Mouse (Mus musculus): ENCODE measurements around the gene Cfap73. TPM values are rescaled to one million over a fixed set of nuclear protein-coding genes. Genes with fewer than 3 reads are reported as not detected.
A peak's percentile ranks its signal among the peaks of the same experiment; 100 is the strongest.

Gene Cfap73
- polyA plus RNA-seq, 1 experiment: 0.31 TPM

DNA sequence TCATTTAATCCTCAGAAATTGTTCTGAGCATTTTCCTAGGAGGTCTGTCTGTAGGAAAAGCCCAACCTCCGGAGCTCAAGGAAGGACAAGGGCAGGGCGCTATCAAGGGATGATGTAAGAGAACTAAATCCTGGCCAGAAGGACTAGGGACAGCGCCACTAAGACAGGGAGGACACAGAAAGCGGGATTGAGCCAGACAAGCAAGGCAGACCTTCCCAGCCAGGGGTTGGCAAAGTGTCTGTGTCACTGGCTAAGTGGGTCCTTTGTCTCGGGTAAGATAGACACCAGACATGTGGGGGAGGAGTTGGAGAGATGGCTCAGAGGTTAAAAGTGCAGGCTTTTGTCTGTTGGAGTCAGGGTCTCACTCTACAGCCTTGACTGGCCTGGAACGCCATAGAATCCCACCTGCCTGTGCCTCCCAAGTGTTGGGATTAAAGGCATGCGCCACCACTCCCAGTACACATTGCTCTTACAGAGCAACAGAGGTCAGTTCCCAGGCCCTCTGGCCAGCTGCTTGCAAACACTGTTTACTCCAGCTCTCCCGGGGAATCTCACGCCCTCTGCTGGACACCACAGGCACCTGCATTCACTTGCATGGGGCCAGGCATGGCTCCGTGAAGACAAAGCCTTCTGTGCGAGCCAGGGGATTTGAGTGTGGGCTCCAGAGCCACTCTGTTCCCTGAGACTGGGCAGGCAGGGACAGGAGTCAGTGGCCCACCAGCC, 32.9 kb downstream of the Cfap73 start:
- no peak overlapping the region for H3K27ac ChIP-seq (ENCODE audit: insufficient read depth, low read length)
- WGBS: 66% methylated on average over 11 of the region's 11 CpGs
- H3K4me3 ChIP-seq (replicated peaks; ENCODE audit: insufficient read depth, low read depth, low read length): no peak overlapping the region
- no peaks in the 10 kb centered on the region for H3K27me3 ChIP-seq (ENCODE audit: control insufficient read depth, insufficient read depth, low read length)
- H3K4me1 ChIP-seq (ENCODE audit: control insufficient read depth, insufficient read depth, low read length): peaks cover 8% of the 10 kb centered on the region; the same call in 1 of the 2 replicates
- TF ChIP-seq POLR2A (IDR thresholded peaks at IDR 0.05; ENCODE audit: borderline replicate concordance, insufficient read depth, low read length): no peak
- peak; percentile 32; the same call in 1 of the 2 replicates for TF ChIP-seq CTCF (IDR thresholded peaks at IDR 0.05; ENCODE audit: borderline replicate concordance, insufficient read depth, low read depth, low read length)
- peak in 1 of 2 experiments; percentile 30 for DNase-seq

DNA sequence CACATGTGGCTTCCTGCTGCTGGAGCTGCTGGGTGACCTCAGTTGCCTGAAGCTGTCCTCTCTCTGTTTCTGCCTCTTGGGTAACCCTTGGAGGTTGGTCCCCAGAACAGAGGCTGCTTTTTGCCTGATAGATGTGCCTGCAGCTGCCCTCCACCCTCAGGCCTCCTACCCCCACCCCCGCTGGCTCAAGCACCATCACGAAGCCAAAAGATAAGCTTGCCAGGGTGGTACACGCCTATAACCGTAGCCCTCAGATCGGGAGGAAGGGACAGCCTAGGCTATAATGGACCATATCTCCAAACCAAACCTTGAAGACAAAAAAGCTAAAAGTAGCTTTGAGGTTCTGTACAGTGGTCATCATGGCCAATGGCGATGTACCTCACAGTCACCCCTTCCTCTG, 34.4 kb downstream of the Cfap73 start:
- H3K4me1 ChIP-seq (ENCODE audit: control insufficient read depth, insufficient read depth, low read length): peaks cover 8% of the 10 kb centered on the region; the same call in 1 of the 2 replicates
- WGBS: 95% methylated on average over 6 of the region's 6 CpGs
- no peak overlapping the region for H3K4me3 ChIP-seq (replicated peaks; ENCODE audit: insufficient read depth, low read depth, low read length)
- no peak for TF ChIP-seq CTCF (IDR thresholded peaks at IDR 0.05; ENCODE audit: borderline replicate concordance, insufficient read depth, low read depth, low read length)
- no peak for TF ChIP-seq POLR2A (IDR thresholded peaks at IDR 0.05; ENCODE audit: borderline replicate concordance, insufficient read depth, low read length)
- no peak for DNase-seq
- H3K27me3 ChIP-seq (ENCODE audit: control insufficient read depth, insufficient read depth, low read length): no peaks in the 10 kb centered on the region
- no peak overlapping the region for H3K27ac ChIP-seq (ENCODE audit: insufficient read depth, low read length)

DNA sequence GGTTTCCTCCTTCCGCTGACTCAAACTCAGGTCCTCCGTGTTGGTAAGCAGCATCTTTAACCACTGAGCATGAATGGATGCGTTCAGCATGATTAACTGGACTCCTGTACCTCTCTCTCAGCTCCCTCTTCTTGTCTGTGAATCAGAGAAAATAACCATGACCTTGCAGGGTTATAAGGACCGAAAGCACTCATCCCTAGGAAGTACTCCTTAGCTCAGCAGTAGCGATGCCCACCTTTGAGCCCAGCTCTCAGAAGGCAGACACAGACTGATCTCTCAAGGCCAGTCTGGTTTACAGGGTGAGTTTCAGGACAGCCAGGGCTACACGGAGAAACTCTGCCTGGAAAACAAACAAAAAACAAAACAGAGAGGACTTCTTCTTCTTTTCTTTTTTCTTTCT, 39.5 kb downstream of the Cfap73 start:
- WGBS: 87% methylated on average over 6 of the region's 6 CpGs
- Histone ChIP-seq H3K4me1 (ENCODE audit: control insufficient read depth, insufficient read depth, low read length) (no peaks in the 10 kb centered on the region), H3K27ac (ENCODE audit: insufficient read depth, low read length) (no peak overlapping the region), H3K27me3 (ENCODE audit: control insufficient read depth, insufficient read depth, low read length) (no peaks in the 10 kb centered on the region), H3K4me3 (replicated peaks; ENCODE audit: insufficient read depth, low read depth, low read length) (no peak overlapping the region)
- TF ChIP-seq POLR2A (IDR thresholded peaks at IDR 0.05; ENCODE audit: borderline replicate concordance, insufficient read depth, low read length) (no peak), CTCF (IDR thresholded peaks at IDR 0.05; ENCODE audit: borderline replicate concordance, insufficient read depth, low read depth, low read length) (no peak)
- no peak for DNase-seq

DNA sequence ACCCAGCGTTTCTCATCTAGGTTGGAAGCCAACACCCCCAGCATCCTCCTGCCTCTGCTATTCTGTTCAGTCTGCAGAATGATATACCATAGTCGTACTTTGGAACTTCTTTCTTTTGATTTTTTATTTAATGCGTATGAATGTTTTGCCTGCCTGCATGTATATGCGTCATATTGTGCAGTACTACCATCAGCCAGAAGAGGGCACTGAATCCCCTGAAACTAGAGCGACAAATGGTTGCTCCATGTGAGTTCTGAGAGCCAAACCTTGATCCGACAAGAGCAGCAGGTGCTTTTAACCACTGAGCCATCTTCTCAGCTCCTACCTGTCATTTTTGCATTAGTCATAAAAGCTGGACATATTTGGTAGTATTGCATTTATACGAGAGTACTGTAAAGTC, 41.9 kb downstream of the Cfap73 start:
- 62% methylated on average over 7 of the region's 7 CpGs for WGBS
- DNase-seq: no peak
- H3K4me3 ChIP-seq (replicated peaks; ENCODE audit: insufficient read depth, low read depth, low read length): no peak overlapping the region
- H3K27ac ChIP-seq (ENCODE audit: insufficient read depth, low read length): no peak overlapping the region
- H3K27me3 ChIP-seq (ENCODE audit: control insufficient read depth, insufficient read depth, low read length): no peaks in the 10 kb centered on the region
- peak; percentile 16; the same call in 1 of the 2 replicates for TF ChIP-seq CTCF (IDR thresholded peaks at IDR 0.05; ENCODE audit: borderline replicate concordance, insufficient read depth, low read depth, low read length)
- no peak for TF ChIP-seq POLR2A (IDR thresholded peaks at IDR 0.05; ENCODE audit: borderline replicate concordance, insufficient read depth, low read length)
- H3K4me1 ChIP-seq (ENCODE audit: control insufficient read depth, insufficient read depth, low read length): peaks cover 3% of the 10 kb centered on the region; the same call in 1 of the 2 replicates

DNA sequence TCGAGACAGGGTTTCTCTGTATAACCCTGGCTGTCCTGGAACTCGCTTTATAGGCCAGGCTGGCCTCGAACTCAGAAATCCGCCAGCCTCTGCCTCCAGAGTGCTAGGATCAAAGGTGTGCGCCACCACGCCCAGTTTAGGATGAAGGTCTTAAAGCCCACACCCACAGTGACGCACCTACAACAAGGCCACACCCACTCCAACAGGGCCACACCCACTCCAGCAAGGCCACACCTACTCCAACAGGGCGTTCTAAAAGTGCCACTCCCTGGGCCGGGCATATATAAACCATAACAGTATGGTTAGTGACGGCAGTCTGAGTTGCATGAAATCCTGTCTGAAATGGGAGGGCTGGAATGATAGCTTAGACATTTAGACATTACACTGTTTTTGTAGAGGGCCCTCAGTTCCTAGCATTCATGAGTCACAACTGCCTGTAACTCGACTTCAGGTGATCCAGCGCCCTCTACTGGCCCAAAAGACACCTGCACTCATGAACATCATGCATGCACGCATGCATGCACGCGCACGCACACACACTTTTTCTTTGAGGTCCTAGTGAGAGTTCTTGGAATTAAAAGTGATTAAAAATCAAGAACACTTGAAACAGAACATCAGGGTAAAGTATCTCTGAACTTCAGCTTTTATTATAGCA, 43.6 kb downstream of the Cfap73 start:
- DNase-seq: no peak
- no peak overlapping the region for H3K27ac ChIP-seq (ENCODE audit: insufficient read depth, low read length)
- H3K4me3 ChIP-seq (replicated peaks; ENCODE audit: insufficient read depth, low read depth, low read length): no peak overlapping the region
- H3K4me1 ChIP-seq (ENCODE audit: control insufficient read depth, insufficient read depth, low read length): peaks cover 7% of the 10 kb centered on the region; the same call in 1 of the 2 replicates
- no peaks in the 10 kb centered on the region for H3K27me3 ChIP-seq (ENCODE audit: control insufficient read depth, insufficient read depth, low read length)
- TF ChIP-seq CTCF (IDR thresholded peaks at IDR 0.05; ENCODE audit: borderline replicate concordance, insufficient read depth, low read depth, low read length): peak; percentile 43; the same call in 1 of the 2 replicates
- TF ChIP-seq POLR2A (IDR thresholded peaks at IDR 0.05; ENCODE audit: borderline replicate concordance, insufficient read depth, low read length): no peak
- 77% methylated on average over 16 of the region's 16 CpGs for WGBS

DNA sequence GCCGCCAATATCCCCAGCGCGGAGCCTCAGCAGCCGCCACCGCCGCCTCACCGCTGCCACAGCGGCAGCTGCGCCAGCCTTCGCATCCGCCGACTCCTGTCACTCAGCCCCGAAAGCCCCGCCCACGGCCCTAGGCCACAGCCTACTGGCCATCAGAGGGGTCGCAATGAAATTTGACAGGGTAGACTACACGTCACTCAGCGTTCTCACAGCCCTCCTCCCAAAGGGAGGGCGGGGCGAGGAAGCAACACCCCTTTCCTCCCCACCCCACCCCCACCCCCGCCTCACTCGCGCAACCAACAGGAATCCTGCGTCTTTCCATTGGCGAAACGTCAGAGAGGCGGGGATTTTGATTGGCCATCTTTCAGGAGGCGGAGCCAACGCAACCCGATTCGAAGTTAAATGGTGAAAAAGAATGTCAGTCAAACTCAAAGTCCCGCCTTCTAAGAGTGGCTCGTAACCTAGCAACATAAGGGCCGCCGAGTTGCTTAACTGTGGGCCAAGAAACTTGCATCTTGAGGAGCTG, 45.4 kb downstream of the Cfap73 start, which contains the start of the genes Tpcn1 and Iqcd:
Tpcn1 (minus strand) TSS at position 105 of the 526 bp plus-strand sequence.
Iqcd (plus strand) TSS at position 448 of the 526 bp plus-strand sequence.
- no peaks in the 10 kb centered on the region for H3K27me3 ChIP-seq (ENCODE audit: control insufficient read depth, insufficient read depth, low read length)
- peaks cover 12% of the 10 kb centered on the region; the same call in 1 of the 2 replicates for H3K4me1 ChIP-seq (ENCODE audit: control insufficient read depth, insufficient read depth, low read length)
- 1% methylated on average over 35 of the region's 35 CpGs for WGBS
- TF ChIP-seq POLR2A (IDR thresholded peaks at IDR 0.05; ENCODE audit: borderline replicate concordance, insufficient read depth, low read length) (peak; percentile 91; the same call in 1 of the 2 replicates), CTCF (IDR thresholded peaks at IDR 0.05; ENCODE audit: borderline replicate concordance, insufficient read depth, low read depth, low read length) (no peak)
- H3K27ac ChIP-seq (ENCODE audit: insufficient read depth, low read length): peak within 1 kb of the TSS; percentile 79
- H3K4me3 ChIP-seq (replicated peaks; ENCODE audit: insufficient read depth, low read depth, low read length): peak within 1 kb of the TSS; percentile 95
- DNase-seq: peak; percentile 99

DNA sequence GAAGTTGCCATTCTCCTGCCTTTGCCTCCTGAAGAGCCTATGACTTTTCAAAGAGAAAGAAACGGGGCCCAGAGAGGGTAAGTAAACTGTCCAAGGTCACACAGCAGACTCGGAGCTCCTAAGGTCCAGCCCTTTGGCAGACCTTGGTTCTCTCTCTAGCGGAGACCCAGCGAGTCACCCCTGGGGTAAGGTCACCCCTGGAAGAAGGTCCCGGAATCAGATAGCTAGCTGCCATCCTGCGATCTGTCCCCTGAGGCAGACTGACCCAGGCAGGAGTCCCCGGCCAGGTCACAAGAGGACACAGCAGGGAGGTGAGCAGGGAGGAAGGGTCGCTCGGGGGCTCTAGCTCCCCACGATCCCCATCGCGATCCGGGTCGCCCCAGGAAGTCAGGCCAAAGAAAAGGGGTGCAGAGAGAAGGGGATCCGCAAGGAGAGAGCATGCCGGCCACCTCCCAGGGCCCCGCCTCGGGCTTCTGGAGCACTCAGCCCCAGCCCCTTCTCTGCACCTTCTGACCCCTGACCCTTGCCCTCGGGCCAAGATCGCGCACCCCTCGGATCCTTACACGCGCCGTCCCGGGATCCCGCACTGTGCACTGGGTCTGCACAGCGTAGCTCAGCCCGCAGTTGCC, 46.0 kb downstream of the Cfap73 start:
- TF ChIP-seq POLR2A (IDR thresholded peaks at IDR 0.05; ENCODE audit: borderline replicate concordance, insufficient read depth, low read length) (no peak), CTCF (IDR thresholded peaks at IDR 0.05; ENCODE audit: borderline replicate concordance, insufficient read depth, low read depth, low read length) (no peak)

More for the DNA sequence above, 46.0 kb downstream of the Cfap73 start:
- WGBS: 1% methylated on average over 29 of the region's 29 CpGs
- H3K4me1 ChIP-seq (ENCODE audit: control insufficient read depth, insufficient read depth, low read length): peaks cover 12% of the 10 kb centered on the region; the same call in 1 of the 2 replicates
- no peaks in the 10 kb centered on the region for H3K27me3 ChIP-seq (ENCODE audit: control insufficient read depth, insufficient read depth, low read length)
- DNase-seq: no peak
- H3K27ac ChIP-seq (ENCODE audit: insufficient read depth, low read length): peak overlapping the region; percentile 79
- H3K4me3 ChIP-seq (replicated peaks; ENCODE audit: insufficient read depth, low read depth, low read length): peak overlapping the region; percentile 95

Measured in cerebellum, adult 2 months (tissue).